Mouse (Mus musculus): ENCODE measurements at regions not wholly inside any gene's neighbourhood (a gene's known extent, or its start where the extent isn't known, plus 50 kb on each side); places are given as distances from the start of the nearest gene placed in this dataset.

- H3K4me1 ChIP-seq (ENCODE audit: control insufficient read depth, insufficient read depth, low read length), result no peaks in the 10 kb centered on the region
- H3K36me3 ChIP-seq (ENCODE audit: control insufficient read depth, insufficient read depth, low read length), result no peaks in the 10 kb centered on the region
- H3K27ac ChIP-seq, result no peak overlapping the region
- TF ChIP-seq EP300 (IDR thresholded peaks at IDR 0.05; ENCODE audit: insufficient read depth, low read depth, low read length), result no peak
- no peak for TF ChIP-seq CTCF (IDR thresholded peaks at IDR 0.05)
- no peak for TF ChIP-seq POLR2A (IDR thresholded peaks at IDR 0.05; ENCODE audit: insufficient read depth, low read depth, low read length)
- no peak overlapping the region for H3K4me3 ChIP-seq
- intact Hi-C loops (cut with DNase I), result no loop called here
- no peak for DNase-seq
- no peaks in the 10 kb centered on the region; the same call in 1 of the 2 replicates for H3K27me3 ChIP-seq (ENCODE audit: control insufficient read depth, insufficient read depth, low read length)
- WGBS, result 65% methylated on average over 11 of the region's 11 CpGs
- H3K9ac ChIP-seq (ENCODE audit: low read depth, low read length), result no peak overlapping the region
- no peaks in the 10 kb centered on the region for H3K79me2 ChIP-seq (replicated peaks; ENCODE audit: control insufficient read depth, insufficient read depth, low read length)
Observed at GRCm38 (mm10) chr11:84627685-84628084, 102.3 kb upstream of the Lhx1 start.

- TF ChIP-seq POLR2A (IDR thresholded peaks at IDR 0.05; ENCODE audit: insufficient read depth, low read depth, low read length) (no peak), EP300 (IDR thresholded peaks at IDR 0.05; ENCODE audit: insufficient read depth, low read depth, low read length) (no peak)
- no peak overlapping the region for H3K9ac ChIP-seq (ENCODE audit: low read depth, low read length)
- H3K79me2 ChIP-seq (replicated peaks; ENCODE audit: control insufficient read depth, insufficient read depth, low read length), result no peaks in the 10 kb centered on the region
- H3K27ac ChIP-seq, result no peak overlapping the region
- no peak for DNase-seq
- intact Hi-C loops (cut with DNase I), result no loop called here
- H3K36me3 ChIP-seq (ENCODE audit: control insufficient read depth, insufficient read depth, low read length), result no peaks in the 10 kb centered on the region
- H3K4me3 ChIP-seq, result no peak overlapping the region
- no peaks in the 10 kb centered on the region; the same call in 1 of the 2 replicates for H3K27me3 ChIP-seq (ENCODE audit: control insufficient read depth, insufficient read depth, low read length)
- H3K4me1 ChIP-seq (ENCODE audit: control insufficient read depth, insufficient read depth, low read length), result no peaks in the 10 kb centered on the region
- 64% methylated on average over 2 of the region's 2 CpGs for WGBS
Observed at GRCm38 (mm10) chr11:84627259-84627658, 101.9 kb upstream of the Lhx1 start.

GRCm38 (mm10) chr11:84624100-84624499 lies 98.8 kb upstream of the Lhx1 start:
- WGBS, result 20% methylated on average over 5 of the region's 5 CpGs
- Histone ChIP-seq H3K27ac (no peak overlapping the region), H3K9ac (ENCODE audit: low read depth, low read length) (no peak overlapping the region), H3K4me1 (ENCODE audit: control insufficient read depth, insufficient read depth, low read length) (no peaks in the 10 kb centered on the region), H3K79me2 (replicated peaks; ENCODE audit: control insufficient read depth, insufficient read depth, low read length) (no peaks in the 10 kb centered on the region), H3K4me3 (no peak overlapping the region), H3K36me3 (ENCODE audit: control insufficient read depth, insufficient read depth, low read length) (no peaks in the 10 kb centered on the region), H3K27me3 (ENCODE audit: control insufficient read depth, insufficient read depth, low read length) (no peaks in the 10 kb centered on the region; the same call in 1 of the 2 replicates)
- intact Hi-C loops (cut with DNase I), result no loop called here
- no peak for DNase-seq
- TF ChIP-seq EP300 (IDR thresholded peaks at IDR 0.05; ENCODE audit: insufficient read depth, low read depth, low read length), result no peak
- no peak for TF ChIP-seq POLR2A (IDR thresholded peaks at IDR 0.05; ENCODE audit: insufficient read depth, low read depth, low read length)
- no peak for TF ChIP-seq CTCF (IDR thresholded peaks at IDR 0.05)

- DNase-seq, result no peak
- no peaks in the 10 kb centered on the region for H3K4me1 ChIP-seq (ENCODE audit: control insufficient read depth, insufficient read depth, low read length)
- no peaks in the 10 kb centered on the region for H3K27me3 ChIP-seq (ENCODE audit: control insufficient read depth, insufficient read depth, low read length)
- H3K79me2 ChIP-seq (replicated peaks; ENCODE audit: control insufficient read depth, insufficient read depth, low read length), result no peaks in the 10 kb centered on the region
- no peaks in the 10 kb centered on the region for H3K36me3 ChIP-seq (ENCODE audit: control insufficient read depth, insufficient read depth, low read length)
- no peak overlapping the region for H3K9ac ChIP-seq (ENCODE audit: low read depth, low read length)
- intact Hi-C loops (cut with DNase I), result no loop called here
- no peak overlapping the region for H3K27ac ChIP-seq
- H3K4me3 ChIP-seq, result no peak overlapping the region
- 74% methylated on average over 4 of the region's 4 CpGs for WGBS
- TF ChIP-seq POLR2A (IDR thresholded peaks at IDR 0.05; ENCODE audit: insufficient read depth, low read depth, low read length), result no peak
- TF ChIP-seq CTCF (IDR thresholded peaks at IDR 0.05), result no peak
- TF ChIP-seq EP300 (IDR thresholded peaks at IDR 0.05; ENCODE audit: insufficient read depth, low read depth, low read length), result no peak
Observed at GRCm38 (mm10) chr11:84619713-84620112, 94.4 kb upstream of the Lhx1 start.

- no peaks in the 10 kb centered on the region for H3K4me1 ChIP-seq (ENCODE audit: control insufficient read depth, insufficient read depth, low read length)
- no peak for DNase-seq
- intact Hi-C loops (cut with DNase I), result no loop called here
- H3K4me3 ChIP-seq, result no peak overlapping the region
- no peak overlapping the region for H3K9ac ChIP-seq (ENCODE audit: low read depth, low read length)
- no peaks in the 10 kb centered on the region for H3K79me2 ChIP-seq (replicated peaks; ENCODE audit: control insufficient read depth, insufficient read depth, low read length)
- 91% methylated on average over 3 of the region's 3 CpGs for WGBS
- TF ChIP-seq EP300 (IDR thresholded peaks at IDR 0.05; ENCODE audit: insufficient read depth, low read depth, low read length), result no peak
- peak; percentile 27; the same call in 1 of the 2 replicates for TF ChIP-seq CTCF (IDR thresholded peaks at IDR 0.05)
- H3K36me3 ChIP-seq (ENCODE audit: control insufficient read depth, insufficient read depth, low read length), result no peaks in the 10 kb centered on the region
- no peak overlapping the region for H3K27ac ChIP-seq
- H3K27me3 ChIP-seq (ENCODE audit: control insufficient read depth, insufficient read depth, low read length), result no peaks in the 10 kb centered on the region
Observed at GRCm38 (mm10) chr11:84618576-84618975, 93.2 kb upstream of the Lhx1 start.

GRCm38 (mm10) chr11:84612982-84613720 lies 87.8 kb upstream of the Lhx1 start:
- Histone ChIP-seq H3K4me1 (ENCODE audit: control insufficient read depth, insufficient read depth, low read length) (no peaks in the 10 kb centered on the region), H3K27me3 (ENCODE audit: control insufficient read depth, insufficient read depth, low read length) (0 out of 2 replicates have a peak, but pooled peaks cover 1% of the 10 kb centered on the region), H3K9ac (ENCODE audit: low read depth, low read length) (no peak overlapping the region), H3K79me2 (replicated peaks; ENCODE audit: control insufficient read depth, insufficient read depth, low read length) (no peaks in the 10 kb centered on the region), H3K4me3 (no peak overlapping the region), H3K36me3 (ENCODE audit: control insufficient read depth, insufficient read depth, low read length) (no peaks in the 10 kb centered on the region), H3K27ac (no peak overlapping the region)
- DNase-seq, result no peak
- intact Hi-C loops (cut with DNase I), result no loop called here
- TF ChIP-seq CTCF (IDR thresholded peaks at IDR 0.05) (no peak), POLR2A (IDR thresholded peaks at IDR 0.05; ENCODE audit: insufficient read depth, low read depth, low read length) (no peak), EP300 (IDR thresholded peaks at IDR 0.05; ENCODE audit: insufficient read depth, low read depth, low read length) (no peak)
- WGBS, result 43% methylated on average over 9 of the region's 9 CpGs

Data from heart, adult 2 months (tissue).